Mouse (Mus musculus): Measurements from ENCODE around the gene Nkx3-2.
A peak's percentile ranks its signal among the peaks of the same experiment; 100 is the strongest.

The Nkx3-2 gene

DNA sequence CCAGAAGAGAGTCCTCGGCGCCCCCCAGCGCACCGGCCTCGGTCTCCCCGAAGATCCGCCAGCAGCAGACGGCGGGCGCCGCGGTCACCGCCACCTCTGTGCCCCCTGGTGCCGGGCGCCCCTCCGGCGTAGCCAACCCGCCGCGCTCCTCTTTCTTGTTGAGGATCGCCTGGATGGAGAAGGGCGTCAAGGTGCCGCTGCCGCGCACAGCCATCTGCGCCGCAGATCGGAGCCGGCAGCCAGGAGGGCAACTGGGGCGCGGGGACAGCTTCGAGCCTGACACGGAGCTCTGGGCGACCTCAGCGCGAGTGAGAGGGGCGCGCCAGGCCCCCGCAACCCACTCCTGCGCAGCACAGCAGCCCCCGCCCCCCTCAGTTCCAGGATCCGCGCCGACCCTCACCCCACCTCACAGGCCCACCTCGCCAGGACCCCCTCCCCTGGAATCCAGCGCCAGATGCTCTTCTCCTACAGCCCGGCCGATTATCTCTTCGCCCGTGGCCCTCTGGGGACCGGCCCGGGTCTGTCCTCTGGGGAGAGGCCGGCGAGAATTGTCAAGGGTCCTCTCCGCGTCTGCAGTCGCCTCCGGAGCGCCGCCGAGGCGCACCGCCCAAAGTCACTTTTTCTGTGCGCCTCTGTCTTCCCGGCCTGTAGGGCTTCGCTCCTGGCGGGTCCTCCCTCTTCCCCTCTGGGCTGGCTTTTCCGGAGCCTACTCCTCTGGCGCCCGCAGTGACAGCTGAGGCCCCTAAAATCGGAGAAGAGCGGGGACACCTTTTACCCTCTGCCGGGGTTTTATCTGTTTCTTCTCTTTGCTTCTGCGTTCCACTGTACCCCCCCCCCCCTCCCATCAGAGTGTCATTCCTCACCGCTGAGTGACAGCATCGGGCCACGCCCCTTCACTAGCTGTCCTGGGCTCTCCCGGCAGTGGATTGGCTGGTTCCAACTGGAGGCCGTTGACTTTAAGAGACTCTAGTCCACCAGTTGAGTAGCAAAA, at the start of gene Nkx3-2:
Nkx3-2 (minus strand) TSS at position 771 of the 991 bp plus-strand sequence.
- DNase-seq, result peak in 1 of 2 experiments; percentile 52

DNA sequence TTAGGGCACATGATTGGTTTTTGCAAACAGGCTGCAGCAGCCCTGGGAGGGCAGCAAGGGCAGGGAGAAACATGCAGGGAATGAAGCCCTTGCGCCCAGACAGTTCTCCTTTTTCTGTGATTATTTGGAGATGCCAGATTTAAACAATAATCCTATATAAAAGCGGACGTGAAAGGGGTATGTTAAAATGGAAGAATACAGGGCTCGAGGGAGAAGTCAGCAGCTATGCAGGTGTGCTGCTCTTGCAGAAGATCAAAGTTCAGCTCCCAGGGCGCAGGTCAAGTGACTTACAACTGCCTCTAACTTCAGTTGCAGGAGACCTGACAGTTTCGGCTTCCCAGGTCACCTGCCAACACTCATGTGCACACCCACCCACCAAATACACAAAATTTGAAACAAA, 48.2 kb upstream of the Nkx3-2 start:
- DNase-seq, result no peak

DNA sequence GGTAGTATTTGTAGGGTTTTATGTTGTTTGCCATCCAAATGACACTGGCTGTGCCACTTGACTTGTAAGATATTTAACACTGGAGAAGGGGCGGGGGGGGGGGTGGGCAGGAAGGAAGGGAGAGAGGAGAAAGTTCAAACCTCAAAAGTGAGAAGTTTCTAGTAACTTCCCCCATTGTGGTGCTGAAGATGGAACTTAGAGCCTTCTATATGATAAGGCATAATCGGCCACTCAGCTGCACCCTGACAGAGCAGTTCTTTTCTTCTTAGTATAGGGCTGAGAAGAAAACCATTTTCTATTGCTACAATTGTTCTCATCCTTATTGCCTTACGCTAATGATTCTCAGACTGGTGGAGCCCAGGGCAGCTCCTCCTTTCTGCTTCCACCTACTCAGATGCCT, 47.0 kb upstream of the Nkx3-2 start:
- no peak for DNase-seq

DNA sequence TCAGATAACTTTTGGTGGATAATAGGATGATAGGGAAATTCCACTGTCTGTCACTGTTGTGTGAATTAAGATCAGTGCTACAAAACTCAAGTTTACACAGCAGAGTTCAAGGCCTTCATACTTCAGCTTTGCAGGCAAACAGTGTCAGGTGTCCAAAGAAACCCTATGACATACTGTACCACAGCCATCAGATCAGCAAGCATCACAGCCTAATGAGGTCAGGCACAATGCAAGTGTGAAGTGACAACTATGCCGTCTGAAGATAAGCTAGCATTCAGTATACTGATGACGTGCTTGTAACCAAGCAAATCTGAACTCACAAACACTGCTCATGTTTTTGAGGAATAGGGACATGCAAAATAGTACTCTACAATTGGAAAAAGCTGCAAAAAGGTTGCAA, 43.1 kb upstream of the Nkx3-2 start:
- no peak for DNase-seq

DNA sequence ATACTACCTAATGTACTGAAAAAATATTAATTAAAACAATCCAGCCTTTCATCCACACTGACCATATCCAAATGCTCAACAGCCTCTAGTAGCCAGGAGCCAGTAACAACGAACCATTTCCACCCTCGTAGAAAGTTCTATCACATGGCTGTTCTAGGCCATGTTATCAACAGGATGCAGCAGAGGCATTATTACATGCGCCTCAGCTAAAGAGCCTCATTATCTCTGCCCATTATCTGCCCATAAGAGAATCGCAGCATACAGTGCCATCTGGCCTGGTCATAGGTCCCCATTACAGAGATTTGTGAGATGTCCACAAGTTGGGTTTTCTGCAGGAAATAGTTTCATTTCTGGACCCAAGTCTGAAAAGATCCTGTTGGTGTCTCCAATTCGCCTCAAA, 41.9 kb upstream of the Nkx3-2 start:
- DNase-seq, result no peak

DNA sequence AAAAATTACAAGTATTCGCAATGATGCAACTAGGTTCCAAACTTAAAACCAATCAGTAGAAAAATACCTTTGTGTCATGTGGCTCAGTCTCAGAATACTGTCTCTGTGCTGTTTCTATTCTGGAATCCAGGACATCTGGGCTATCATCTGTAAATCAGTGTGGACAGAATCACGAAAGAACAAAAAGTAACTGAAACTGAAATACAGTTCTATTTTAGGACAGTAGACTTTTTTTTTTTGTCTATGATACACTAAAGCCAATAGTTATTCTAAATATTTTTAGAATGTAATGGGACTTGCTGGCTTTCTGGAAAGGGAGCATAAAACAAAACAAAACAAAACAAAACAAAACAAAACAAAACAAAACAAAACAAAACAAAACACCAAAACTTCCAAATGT, 40.8 kb upstream of the Nkx3-2 start:
- DNase-seq, result no peak

DNA sequence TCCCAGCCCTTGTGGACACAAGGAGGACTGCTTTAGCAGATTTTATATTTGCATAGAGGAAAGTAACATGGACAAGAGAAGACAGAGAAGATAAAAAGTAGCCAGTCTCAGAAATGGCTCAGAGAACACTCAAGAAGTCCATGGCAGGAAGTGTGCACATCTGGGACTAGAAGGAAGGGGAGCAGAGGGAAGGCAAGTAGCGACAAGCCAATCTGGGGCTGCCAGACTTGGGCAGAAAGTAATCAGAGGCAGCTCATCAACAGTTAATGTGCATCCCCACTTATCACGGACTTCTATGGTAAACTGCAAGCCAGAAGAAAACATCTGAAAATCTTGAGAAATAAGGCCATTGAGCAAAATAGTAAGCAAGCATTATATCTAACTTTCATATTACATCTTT, 40.3 kb upstream of the Nkx3-2 start:
- no peak for DNase-seq

DNA sequence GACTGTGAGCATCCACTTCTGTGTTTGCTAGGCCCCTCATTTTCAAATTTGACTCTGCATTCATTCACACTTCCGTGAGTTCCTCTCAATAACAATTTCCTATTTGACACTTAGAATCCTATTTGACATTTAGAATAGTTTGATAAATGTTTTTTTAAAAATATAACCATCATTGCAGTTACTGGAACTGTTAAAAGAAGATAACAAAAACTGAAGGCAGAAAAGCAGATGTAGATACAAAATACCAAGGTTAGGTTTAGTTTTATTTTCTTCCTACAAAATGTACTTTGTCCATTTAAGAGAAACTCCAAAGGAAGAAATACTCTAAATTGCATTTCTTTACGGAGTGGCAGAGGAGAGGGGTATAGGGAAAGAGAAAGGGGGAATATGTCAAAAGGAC, 37.3 kb upstream of the Nkx3-2 start:
- no peak for DNase-seq

DNA sequence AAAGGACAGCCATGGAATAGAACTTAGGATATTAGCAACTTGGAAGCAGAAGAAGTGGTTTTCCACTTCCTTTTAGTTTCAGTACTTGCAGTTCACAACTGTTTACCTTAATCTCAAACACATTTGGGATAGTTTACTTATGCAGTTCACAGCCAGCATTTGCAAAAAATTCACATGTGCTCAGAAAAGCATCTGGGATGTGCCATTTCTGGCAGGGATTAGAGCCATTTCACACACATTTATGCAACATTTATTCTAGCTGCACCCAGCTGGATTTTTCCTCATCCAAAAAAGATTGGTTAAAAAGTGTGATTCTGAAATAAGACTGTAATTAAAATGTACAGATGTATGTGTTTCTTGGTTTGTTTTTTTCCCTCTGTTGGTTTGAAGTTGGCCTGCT, 30.1 kb upstream of the Nkx3-2 start:
- DNase-seq, result no peak

DNA sequence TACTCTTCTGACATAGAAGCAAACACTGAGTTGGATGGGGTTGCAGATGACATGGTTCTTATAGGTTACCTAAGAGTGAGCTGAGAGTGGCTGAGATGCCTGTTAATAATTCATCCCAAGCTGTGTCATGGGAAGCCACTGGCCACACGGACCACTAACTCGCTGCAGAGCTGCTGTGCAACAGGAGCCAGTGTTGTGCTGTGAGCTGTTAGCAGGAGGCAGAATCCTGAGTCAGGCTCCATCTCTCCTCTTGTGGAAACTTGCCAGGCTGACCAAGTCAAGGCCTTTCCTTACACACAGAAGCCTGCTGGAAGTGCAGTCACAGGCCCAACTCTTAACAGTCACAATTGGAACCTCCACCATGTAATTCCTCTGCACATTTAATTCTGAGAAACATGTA, 26.2 kb upstream of the Nkx3-2 start:
- DNase-seq, result peak; percentile 23 to 46

DNA sequence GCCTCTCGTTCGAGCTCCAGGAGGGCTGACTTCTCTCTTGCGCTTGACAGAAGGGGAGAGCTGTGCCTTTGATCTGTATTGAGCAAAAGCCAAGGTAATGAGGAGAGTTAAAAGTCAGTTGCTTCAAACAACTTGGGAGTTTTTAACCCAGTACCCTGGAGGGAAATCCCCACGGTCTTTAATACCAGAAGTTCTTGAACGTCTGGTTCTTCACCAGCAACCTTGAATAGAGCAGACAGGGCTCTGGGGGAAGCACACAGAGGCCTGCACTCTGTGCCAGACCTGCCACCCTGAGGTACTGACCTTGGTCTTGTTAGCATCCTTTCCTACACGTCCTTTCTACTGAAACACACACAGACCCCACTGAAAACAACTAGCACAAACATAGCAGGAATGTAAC, 24.6 kb upstream of the Nkx3-2 start:
- DNase-seq, result no peak

DNA sequence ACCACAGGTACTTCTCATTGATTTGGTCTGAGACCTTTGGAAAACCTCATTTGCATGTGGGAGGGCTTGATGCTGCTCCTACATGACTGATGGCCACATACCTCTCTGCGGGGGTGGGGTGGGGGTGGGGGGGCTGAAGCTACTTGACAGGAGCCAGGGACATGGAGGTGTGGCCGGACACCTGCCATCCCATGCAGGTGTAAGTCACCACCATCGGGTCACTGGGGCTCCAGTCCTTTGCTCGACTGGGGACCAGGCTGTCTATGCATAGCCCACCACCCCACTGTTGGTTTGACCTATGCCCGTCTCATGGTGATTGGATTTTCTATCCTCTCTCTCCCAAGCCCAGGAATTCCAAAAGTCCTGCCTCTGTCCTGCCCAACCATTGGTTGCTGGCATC, 17.6 kb upstream of the Nkx3-2 start:
- no peak for DNase-seq

DNA sequence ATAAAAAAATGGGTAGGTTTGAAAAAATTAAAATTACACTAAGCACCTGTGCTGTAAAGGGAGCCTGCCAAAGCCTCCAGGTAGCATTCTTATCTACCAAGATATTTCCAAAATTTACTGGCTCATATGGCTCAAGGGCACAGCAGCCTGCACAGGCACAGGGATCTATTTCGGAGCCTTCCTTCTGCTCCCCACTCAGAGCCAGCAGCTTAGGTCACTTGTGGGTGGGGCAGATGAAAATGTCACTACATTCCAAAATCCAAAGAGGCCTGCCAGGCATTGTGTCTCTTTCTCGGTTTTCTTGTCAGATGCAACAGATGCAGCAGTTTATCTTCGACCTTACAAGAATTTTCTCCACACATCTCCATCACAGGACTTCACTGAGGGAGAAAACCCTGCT, 15.7 kb upstream of the Nkx3-2 start:
- DNase-seq, result no peak

DNA sequence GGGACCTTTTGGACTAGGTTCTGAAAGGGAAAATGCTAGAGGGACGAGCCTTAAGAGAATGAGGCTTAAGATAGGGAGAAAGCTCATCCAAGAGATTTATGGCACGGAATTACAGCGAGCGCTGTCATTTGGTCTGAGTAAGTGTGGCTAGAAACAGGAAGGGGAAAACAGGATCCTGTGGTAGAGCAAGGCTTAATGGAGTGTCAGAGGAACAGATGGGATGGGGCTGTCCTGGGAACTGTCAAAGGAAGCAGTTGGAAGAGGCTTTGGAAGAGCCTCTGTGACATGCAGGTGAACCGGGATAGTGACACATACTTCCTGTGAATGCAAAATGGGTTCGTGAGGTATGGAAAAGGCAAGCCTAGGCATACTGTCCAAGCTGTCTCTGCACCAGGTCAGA, 11.4 kb upstream of the Nkx3-2 start:
- no peak for DNase-seq

DNA sequence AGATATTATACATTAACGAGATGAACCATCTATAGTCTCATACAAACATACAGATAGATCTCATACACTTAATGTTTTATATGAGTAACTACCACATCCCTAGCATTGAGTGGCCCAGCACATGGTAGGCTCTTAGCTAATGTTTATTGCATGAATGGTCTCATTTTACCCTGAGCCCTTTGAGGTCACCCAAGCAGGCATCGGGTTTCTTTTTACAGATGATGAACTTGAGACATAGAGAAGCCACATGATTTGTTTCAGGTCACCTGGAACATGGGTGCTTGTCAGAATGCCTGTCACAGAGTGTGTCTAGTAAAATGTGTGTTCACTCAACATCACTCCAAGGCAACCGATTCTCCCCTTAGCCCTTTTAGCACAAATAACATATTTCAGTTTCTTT, 11.0 kb upstream of the Nkx3-2 start:
- DNase-seq, result no peak

DNA sequence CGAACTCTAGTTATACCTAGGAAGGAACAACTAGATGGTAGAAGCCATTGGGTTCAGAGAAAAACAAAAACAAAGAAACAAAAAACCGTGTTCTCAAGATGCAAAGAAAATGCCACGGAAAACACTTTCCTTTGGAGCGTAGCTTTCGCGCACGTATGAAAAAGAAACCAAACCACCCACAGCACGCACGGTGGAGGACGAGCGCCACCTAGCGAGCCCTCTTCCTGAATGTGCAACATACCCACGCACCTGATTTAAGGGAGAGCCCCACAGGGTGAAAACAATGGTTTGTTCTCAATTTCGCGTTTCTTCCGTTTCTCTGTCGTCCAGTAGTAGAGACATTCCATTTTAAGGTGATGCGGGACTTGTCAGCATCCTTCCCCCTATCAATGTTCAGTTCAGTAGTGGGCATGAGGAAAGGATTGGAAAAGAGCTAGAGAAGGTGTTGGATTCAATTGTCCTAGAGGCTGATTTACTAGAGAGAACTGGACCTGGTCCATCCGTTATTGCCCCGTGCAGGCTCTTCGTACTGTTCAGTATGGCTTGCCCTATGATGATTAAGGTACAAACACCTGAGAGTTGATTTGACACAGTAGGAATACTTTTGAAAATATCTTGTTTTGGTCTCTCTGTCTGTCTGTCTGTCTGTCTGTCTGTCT, 4.2 kb upstream of the Nkx3-2 start:
- peak; percentile 94 to 95 for DNase-seq

DNA sequence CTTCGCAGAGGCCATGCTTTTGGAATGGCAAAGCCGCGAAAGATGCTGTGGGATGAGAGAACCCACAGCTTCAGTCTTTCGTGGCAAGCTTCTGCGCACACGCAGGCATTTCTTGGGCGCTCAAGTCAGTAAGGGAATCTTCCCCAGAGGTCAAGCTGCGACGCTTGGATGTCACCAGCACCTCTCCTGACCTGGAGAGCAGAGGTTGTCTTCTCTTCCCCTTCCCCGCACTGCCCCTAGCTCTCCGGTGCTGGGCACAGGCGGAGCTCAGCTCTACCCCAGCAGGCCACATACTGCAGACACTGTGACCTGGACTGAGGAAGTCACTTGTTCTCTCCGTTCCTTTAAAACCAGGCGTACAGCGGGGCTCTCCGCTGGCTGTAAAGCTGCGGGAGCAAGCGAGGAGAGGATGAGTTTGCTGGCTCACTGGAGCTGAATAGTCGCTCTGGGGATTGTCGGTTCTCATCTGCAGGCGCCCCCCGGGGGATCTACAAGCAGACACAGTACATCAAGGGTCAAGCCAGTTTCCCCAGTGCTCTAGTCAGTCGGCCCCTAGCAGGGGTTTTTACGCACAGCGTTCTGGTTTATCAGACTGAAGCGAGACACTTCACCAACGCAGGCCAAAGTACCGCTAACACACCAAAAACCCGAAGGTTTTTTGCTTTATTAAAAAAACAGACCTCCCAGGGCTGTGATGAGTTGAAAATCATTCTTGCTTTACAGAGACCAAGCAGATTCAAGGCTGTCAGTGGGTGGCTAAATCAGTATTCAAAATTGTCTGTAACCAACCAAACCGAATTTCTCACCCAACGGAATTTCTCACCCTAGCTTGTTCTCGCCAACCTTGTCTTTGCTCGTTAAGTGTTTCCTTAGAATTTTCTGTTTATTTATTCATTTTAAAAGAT, 3.2 kb upstream of the Nkx3-2 start:
- peak in 1 of 2 experiments; percentile 32 for DNase-seq

DNA sequence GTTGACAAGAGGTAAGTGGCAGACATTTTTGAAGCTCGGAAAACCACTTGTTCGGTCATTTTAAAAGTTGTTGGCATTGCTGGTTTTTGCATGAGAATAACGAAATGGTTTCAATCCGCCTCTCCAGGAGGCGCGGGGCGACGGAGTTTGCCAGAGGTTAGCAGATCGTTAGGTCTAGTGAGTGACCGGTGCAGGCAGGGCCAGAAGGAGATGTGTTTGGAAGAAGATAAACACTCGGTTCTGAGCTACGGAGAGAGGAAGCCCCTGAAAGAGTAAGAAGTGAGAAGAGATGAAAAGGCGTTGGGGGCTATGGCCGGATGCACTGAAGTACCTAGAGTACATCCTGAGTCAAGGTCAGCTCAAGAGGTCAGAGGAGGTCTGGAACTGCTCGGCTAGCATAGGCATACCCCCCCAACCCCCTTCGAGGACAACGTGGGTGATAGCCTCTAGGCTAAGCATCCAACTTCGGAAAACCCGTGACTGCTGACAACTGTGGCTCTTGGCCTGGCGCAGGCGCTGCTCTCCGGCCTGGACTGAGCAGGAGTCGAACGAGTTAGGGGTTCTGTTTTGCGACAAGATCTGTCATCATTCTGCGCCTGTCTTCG, 2.2 kb upstream of the Nkx3-2 start:
- no peak for DNase-seq

DNA sequence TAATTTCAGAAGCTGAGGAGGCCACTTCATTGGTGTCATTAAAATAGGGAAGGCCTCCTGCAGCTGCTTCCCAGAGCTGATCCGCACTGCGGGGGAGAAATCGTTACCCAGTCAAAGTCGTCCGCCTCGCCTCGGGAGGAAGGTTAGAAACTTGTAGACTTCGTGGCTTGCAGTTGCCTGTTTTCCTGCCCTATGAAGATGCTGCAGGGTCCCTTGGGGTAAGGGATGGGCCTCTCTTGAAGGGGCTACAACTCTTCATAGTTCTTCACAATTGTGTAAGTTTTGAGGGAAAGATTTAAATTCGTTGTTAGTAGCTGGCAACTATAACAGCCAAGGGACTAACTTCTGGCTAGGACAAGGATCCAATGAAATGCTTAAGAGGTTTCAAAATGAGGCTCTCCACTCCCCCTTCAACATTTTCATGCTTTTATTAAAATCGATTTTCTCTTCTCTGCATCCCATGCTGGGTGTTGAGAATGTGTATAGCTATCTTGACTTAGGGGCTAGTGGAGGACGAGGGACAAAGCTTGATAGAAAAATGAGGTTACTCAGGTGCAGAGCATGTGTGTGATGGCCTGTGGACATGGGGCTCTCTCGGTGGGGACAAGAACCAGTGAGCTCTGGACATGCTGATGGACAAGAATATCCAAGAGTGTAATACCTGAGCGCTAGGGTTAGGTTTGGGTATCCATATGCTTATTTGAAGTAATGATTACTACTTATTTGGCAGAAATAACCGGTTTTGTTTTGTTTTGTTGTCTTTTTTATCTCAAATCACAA, 1.5 kb upstream of the Nkx3-2 start:
- peak; percentile 42 to 46 for DNase-seq

DNA sequence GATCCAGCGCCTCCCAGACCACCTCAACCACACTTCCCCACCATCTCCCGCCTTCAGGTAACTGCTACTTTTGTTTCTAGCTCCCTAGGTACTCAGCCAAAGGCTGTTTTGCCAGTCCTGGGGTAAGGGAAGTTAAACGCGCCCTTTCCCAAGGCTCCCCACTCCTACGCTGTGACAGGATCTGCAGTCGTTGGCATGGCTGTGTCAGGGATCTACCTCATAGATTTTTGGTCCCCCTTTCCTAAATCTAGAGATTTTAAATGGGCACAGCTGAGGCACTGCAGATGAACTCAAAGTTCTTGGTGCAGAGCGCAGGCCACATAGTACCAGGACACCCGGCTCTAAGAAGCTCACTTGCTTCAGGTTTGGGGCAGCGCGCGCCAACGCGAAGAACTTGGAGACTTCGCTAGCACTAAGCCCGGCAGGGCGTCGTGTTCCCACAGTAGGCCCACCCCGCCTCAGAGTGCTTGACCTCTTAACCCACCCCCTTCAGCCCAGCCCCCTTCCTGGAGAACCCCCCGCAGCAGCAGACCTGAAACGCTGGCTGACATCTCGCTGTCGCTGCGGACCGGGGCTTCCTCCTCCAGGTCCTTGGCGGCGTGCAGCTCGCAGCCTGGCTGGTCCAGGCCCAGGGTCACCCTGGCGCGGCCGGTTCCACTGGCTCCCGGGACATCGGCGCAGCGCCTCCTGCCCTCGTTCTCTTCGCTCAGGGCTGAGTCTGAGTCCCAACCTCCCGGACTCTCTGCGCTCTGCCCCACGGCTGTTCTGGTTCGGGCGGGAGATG, 1.2 kb downstream of the Nkx3-2 start:
- DNase-seq, result peak in 1 of 2 experiments; percentile 32
